Mouse (Mus musculus) lung, postnatal 25 days (tissue): ENCODE measurements at regions not wholly inside any gene's neighbourhood (a gene's known extent, or its start where the extent isn't known, plus 50 kb on each side); places are given as distances from the start of the nearest gene placed in this dataset.

Experiments
- DNase-seq: peaks from one replicate; pipeline ENCODE4 v3.0.0; 2022; ENCODE audit warnings: low spot score

DNA sequence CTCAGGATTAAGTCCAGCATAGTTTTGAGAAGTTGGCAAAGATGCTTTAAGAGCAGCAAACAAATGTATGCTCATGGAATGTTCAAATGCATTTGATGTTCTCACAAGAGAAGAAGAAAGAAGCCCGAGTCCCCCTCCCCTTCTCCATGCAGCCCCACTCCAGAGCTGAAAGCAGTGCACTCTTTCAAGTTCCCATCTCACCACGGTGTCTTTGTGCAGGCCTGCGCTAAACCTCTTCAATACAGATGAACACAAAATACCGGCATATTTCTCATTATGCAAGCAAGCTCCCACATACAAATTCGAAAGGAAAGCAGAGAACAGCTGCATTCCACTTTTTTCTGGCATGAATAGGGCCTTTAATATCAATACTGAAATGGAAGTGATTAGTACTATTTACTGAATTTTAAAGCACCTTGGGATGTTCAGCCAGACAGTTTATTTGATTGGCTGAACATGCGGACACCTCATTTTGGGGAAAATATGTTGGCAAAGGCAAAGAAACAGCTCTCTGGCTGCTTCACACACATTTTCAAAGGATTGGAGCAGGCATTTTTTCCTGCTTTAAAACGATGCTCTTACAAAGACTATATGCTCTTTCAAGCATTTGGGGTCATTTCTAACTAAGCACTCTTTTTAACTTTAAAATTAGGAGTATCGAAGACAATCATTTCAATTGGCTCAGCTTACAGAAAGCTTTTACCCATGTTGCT, 595.8 kb downstream of the Car8 start:
- DNase-seq = no peak

DNA sequence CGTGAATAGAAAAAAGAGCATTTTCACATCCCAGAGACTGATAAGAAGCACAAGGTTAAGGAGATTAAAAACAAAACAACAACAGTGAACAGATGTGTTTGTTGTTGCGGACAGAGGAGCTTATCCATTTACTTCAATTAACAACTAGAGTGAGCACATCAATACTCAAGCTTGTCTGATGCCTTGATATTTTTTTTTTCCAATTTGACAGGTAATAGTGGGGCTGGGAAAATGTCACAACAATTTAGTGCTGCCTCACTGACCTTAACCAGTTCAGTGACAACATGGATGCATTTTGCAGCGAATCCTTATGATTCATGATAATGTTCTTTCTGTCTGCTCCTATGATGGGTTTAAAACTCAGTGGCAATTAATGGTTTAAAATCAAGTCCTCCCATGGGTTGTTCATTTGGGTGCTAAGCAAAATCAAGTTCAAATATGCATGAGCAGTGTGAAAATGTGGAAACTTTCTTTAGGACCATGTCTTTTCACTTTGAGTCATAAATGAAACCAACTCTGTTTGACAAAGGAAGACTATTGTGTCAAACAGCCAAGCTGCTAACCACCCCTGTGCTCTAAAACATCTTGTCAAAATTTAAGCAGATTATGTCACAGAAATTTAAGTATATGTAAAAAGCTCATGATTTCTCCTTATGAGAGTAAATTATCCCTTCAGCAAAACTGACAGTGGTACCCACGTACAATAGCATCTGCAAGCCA, 641.0 kb downstream of the Car8 start:
- DNase-seq = no peak

DNA sequence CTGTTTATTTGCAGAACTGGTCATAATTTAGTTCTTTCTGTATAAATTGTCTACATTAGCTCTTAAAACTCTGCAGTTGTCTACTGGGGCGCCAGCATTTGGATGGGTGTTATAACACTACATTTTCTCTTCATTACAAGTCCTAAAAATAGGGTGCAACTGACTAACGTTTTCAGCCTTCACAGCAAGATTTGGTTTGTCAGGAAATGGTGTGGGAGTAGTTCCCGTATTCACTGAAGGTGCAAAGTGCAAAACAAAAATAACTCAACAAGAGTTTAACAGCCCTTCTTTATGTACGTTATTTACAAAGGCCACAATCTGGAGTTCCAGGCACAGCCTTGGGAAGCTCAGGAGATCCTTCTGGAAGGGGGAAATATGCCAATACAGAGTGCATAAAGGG, 642.7 kb downstream of the Car8 start:
- DNase-seq = no peak

DNA sequence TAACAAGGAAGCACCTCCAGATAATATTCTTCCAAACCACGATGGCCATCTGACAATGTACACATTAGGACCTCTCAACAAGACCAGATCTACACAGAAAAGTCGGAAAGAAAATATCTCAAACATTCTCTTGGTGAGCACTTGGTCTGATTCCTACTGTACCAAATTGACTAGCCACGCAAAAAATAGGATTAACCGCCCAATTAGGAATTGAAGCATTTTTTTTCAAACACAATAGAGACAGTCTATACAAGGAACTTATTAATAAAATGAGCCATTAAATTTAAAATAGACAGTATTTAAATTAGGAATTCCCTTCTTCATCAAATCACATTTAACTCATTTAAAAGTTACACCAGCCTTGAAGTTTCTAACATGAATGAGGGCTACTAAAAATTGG, 655.0 kb downstream of the Car8 start:
- DNase-seq = no peak

DNA sequence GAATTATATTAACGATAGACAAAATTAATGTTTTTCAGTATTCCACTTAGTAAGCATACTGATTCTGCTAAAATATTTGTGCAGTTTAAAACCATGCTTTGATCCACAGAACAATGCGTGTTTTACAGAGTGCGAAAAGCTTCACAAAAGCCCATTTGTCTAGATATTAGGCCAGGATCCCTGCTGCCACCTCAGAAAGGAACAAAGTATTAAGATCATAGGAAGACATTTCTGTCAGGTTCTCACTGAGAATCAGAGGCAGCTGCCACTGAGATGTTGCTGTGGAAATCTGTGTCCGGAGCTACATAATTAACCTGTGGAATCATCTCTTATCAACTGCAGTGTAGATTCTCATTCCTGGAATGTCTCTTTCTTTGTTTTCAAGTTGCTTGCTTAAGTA, 656.9 kb downstream of the Car8 start:
- DNase-seq = no peak

DNA sequence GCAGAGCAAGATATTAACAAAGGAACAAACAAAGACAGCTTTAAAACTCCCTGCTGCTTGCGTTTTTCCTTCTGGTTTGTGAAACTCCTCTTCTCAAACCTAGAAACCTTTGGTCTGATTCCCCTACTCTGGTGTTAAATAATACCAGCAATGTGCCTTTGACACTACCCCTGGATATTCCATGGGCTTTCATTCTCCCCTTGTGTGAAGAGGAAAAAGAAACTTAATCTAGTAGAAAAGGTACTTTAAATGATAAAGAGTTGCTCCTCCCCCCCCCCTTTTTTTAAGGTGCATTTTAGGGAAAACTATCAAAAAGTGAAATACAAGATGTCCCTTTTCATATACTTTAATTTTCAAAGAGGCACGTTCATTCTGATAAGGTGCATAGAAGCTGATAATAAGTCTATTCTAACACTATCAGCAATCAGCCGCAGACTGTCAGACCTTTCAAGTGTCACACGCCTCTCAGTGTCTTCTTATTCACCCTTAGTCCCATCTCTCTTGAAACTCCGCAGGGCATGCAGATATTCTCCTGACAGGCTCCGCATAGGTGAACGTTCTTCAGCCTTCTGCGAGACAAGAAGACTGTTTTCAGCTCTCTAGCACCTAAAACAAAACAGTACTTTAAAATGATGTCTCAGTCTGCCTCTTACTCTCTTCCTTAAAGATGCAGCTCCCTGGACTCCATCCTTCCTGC, 657.5 kb downstream of the Car8 start:
- DNase-seq = no peak

DNA sequence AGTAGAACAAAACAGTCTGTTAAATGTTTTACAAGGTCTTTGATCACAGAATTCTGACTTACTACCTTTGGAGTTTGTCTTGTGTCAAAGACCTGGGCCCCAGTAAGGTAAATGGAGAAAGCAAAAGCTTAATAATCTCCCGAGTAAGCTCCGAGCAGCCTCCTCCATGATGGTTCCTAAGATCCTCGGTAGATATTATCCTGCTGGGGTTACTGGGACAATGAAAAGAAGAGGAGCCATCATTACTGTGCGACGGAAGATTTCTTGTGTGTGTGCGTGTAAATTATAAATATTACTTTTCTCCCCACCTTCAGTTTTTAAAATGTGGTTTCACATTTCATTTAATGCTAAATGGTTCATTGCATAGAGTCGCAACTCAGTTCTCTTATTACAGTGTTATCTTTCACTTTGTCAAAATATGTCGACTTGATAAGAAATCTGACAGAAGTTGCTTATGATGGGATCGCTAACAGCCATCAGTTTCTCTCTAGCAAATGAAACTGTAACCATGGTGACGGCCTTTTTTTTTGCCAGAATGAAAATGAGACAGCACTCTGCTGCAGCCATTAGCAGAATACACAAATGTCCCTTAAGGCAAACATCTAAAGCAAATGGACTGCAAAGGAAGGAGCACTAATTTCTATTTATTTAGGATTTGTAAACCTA, 658.2 kb downstream of the Car8 start:
- DNase-seq = no peak

DNA sequence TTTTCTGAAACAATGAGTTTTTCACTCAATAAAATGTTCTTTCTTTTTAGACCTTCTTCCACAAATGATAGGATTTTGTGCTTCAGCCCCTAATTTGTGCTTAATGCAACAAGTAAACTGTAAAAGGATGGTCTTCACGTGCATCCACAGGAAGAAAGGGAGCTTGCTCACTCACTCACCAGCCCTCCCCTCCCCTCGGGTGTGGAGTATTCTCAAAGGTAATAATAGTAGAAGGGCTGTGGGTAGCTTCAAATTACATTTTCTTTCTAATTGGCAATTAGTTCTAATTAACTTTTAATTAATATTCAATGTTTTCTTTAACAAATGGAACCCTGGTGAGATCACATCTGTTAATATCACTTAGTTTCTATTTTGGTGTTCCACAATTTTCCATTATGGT, 664.8 kb downstream of the Car8 start:
- no peak for DNase-seq

DNA sequence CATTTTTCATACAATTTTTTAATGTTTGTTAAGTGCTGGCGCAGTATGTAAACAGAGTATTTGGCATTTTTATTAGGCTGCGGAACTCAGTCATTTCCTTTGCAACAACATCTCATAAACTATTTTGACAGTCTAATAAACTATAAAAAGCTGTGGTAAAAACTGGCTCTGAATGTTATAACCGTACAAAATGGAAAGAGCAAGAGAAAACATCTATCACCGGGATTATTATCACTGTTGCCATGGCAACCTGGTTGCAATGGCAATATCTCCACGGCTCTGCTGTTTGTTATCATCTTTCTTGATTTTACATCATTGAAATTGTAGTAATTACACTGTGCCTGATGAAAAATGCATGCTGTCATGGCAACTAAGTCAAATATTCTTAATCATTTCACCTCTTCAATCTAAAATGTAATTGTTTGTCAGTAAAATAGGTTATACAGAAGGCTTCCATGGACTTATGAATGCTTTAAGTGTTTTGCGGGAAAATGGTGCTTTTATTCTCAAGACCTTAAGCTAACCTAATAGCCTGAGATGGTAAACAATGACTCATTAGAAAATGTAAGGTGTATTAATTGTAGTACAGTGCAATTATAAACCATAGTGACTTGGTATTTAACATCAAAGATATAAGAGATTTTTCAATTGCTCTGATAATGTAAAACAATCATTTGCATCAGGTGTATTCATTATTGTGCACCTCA, 671.0 kb downstream of the Car8 start:
- DNase-seq = no peak

DNA sequence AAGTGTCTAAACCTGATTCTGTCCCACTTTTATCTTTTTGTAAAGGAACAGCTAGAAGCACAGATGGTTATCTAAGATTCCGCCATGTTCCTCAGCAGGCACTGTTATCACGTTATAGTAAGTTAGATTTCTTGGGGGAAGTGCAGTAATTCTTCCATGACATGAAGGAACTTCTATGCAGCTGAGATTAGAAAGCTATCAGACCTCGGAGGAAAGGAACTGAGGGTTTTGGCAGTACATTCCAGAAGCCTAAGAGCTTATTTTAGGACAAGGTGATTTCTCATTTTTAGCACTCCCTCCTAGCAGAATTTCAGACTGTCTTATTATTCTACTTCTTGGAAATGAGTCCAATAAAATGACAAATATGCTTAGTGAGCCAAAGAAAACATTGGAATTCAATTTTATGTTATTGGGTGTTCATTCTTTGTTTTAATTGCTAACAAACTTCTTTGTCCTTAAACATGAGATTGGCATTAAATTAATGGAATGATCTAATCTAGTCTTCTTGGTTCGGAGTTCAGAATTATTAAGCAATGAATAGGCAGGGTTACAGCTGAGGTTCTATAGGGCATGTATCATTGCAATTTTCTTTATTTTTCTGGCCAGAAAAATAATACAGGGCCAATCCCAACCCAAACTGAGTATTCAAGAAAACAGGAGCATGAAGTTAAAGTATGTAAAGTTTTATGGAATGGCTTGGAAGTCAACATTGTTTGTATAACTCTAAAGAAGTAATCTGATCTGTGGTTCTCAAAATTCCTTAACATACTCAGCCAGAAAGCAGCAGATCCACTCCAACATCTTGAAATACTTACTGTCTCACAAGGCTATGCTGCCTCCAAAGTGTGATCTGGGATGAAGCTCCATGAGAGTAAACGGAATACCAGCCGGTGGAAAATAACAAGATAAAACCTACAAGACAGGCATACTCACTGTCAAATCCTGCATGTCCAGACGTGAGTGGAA, 678.7 kb downstream of the Car8 start:
- DNase-seq = no peak

DNA sequence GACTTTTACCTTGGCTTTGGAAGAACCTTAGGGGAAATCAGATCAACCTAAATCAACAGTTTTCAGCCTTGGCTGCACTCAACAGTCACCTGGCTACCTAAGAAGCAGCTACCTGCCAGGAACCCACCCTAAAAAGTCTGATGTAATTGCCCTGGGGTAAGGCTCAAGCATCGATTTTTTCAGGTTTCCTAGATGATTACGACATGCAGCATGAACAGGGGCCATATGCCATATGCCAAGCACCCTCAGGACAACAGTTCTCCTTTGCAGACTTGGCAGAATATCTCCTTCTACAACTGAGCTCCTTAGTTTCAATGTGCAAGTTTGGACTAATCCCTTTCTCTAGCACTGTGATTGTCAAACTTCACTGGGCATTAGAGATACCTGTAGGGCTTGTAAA, 680.1 kb downstream of the Car8 start:
- no peak for DNase-seq

DNA sequence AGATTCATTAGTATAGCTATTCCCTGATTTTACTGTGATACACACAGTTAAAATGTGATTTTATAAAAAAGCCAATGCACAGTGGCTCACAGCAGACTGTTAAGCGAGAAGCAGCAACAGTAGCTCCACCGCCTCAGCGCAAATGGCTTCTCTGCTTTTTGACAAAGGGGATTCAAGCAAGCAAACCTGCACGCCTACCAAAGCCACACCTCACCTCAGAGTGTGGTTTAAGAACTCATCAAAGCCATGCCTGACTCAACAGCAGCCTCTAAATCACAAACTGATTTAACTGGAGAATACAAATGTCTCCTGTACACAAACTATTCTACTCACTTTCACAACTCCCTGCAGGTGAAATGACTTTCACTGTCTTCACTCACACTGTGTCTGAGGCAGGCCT, 704.5 kb downstream of the Car8 start:
- DNase-seq = no peak

DNA sequence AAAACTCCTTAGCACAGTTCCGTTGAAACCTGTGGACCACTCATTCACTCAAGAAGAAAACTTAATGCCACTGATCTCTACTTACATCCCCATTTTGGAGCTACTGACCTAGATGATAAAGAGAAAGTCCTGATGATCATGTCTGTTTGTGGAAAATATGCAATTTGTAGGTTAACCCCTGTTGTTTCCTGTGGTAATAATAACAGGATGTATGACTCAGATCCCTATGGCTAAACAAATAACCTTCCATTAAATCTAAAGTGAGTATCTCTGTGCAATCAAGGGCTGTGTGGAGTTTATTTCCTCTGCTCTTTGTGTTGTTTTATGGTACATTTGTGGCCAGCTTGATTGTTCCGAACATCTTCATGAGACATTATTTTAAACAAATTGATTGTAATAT, 711.1 kb downstream of the Car8 start:
- no peak for DNase-seq

DNA sequence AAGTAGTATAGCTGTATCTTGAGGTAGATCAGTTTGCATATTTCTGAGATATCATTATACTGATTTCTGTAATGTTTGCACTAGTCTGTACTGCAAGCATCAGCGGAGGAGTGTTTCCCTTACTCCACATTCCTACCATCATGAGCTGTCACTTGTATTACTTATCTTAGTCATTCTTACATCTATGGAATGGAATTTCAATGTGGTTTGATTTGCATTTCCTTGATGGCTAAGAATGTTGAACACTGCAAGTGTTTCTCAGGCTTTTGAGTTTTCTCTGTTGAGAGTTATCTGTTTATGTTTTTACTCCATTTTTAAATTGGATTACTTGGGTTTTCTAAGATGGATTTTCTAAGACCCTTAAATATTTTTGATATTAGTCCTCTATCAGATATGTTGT, 725.8 kb downstream of the Car8 start:
- no peak for DNase-seq

DNA sequence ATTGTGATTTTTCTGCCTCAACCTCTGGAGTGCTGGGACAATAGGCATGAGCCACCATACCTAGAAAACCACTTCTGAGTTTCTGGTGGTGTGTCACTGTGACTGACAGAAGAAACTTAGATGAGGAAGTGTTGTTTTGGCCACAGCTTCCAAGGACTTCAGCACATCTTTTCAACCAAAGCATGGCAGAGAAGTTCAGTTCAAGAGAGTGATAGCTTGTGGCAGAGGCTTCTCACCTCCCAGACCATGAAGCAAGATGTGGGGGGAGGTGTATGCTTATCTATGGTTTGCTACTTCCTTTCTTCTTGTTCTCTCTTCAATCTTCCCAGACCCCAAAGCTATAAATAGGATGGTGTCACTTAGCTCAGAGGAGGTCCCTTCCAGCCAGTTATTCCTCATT, 753.3 kb downstream of the Car8 start:
- DNase-seq = no peak

DNA sequence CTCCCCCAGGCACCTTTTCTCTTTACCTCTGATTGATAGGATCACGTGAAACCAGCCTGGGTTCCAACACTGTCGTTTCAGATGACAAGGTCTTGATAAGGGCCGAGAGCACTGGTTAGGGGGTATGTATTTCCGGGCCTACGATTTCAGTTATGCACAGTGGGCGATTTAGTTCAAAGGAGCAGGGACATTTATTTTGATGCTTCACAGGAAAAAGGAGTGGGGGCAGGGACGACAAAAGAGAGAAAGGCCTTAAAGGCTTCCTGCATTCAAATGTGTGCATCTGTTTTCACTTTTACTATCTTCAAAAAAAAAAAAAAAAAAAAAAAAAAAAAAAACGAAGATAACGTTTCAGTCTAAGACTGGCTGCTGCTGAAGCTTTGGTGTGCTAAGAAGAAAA, 783.7 kb downstream of the Car8 start:
- DNase-seq = peak; percentile 31

DNA sequence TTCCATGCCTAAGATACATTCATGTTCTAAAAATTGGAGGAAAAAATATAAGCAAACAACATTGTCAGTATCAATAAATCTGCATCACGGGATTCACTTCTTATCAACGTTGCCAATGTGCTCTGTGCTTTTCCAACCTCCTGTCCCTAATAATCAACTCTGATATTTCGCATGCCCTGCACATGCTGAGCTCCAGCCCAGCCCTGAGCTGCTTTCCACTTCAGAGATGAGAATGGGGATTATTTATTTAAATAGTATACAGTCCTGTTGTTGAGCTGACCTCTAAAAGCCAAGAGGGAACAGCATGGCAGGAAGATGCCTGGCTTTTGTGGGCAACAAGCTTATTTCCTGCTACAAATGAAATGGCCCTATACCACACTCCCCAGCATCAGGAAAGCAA, 786.2 kb downstream of the Car8 start:
- DNase-seq = no peak

DNA sequence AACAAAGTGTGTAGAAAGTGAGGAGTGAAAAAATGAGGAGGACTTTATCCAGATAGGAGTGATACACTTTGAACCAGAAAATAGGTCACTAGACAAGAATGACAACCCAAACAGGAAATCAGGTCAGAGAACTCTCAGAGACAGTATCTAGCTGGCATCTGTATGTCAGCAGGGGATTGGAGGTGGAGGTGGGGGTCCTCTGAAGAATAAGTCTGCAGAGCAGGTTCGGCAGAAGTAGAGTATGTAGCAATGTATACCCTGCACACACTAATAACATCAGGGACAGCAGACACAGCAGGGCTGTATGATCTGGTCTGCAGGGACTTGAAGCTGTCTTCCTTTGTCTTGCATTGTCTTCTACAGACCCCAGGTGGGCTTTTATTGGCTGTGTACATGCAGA, 787.9 kb downstream of the Car8 start:
- no peak for DNase-seq

DNA sequence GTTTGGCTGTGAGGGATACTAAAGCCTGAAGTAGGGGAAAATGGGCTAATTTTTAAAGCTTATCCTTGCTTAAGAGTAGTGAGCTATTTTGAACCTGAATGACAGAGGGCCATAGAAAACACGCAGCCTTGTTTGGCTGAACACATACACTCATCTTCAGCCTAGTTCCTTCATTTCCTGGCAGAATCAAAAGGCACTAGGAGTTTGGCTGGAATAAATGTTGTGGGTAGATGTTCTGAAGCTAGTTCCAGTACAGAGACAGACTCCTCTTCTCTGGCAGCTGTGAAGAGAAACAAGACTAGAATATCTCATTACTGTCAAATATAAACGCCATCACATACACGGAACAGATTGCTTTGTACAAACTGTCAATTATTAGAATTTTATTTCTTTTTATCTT, 809.5 kb downstream of the Car8 start:
- no peak for DNase-seq

DNA sequence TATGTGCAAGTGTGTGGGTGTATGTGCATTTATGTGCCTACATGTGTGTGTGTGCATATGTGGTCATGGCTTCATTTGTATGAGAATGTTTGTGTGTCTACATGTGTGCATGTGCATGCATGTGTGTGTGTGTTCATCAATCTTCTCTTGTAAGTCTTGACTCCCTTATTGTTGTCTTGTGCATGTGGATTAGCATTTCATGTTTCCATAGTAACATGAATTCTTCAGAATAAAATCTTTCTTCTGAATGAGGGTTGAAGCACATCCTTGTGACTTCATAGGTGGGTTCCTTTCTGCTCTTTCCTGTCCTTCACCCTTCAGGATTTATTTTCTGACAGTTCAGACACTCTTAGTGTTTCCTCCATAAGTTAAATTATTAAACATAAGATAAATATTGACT, 814.8 kb downstream of the Car8 start:
- DNase-seq = no peak

DNA sequence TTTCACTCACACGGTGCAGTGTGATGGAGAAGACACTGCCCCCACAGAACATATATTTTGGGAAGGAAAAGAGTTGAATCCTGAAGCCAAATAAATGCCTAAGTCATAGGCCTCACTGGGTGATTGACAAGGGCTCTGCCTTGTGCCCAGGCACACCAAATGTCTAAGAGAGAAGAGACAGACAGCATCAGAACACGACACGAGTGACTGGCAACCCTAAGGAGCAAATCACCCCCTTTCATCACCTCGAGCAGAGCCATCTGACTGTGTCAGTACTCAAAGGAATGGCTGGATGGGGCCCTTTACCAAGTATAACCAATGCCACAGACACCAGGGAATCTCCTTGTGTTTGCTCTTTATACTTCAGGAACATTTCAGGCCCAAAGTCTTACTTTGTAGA, 815.6 kb downstream of the Car8 start:
- no peak for DNase-seq
